Mouse (Mus musculus): ENCODE results near the gene Acot7. TPM values are rescaled to one million over a fixed set of nuclear protein-coding genes. Genes with fewer than 3 reads are reported as not detected.

The Acot7 gene
- polyA plus RNA-seq, 1 experiment, result 118 TPM

- TF ChIP-seq CTCF (IDR thresholded peaks at IDR 0.05; ENCODE audit: insufficient read depth, low read length) (no peak), POLR2A (IDR thresholded peaks at IDR 0.05; ENCODE audit: borderline replicate concordance, extremely low read depth, low read depth, low read length) (no peak)
- WGBS, result 94% methylated on average over 8 of the region's 8 CpGs
- DNase-seq, result no peak
- Histone ChIP-seq H3K4me3 (replicated peaks; ENCODE audit: extremely low read depth, low read depth, low read length) (no peak overlapping the region), H3K4me1 (ENCODE audit: control insufficient read depth, insufficient read depth, low read length) (no peaks in the 10 kb centered on the region)
These were observed 66.0 kb downstream of the Acot7 start for GRCm38 (mm10) chr4:152243969-152244368.

GRCm38 (mm10) chr4:152244545-152245522 is 66.9 kb downstream of the Acot7 start:
- 86% methylated on average over 11 of the region's 11 CpGs for WGBS
- Histone ChIP-seq H3K4me1 (ENCODE audit: control insufficient read depth, insufficient read depth, low read length) (no peaks in the 10 kb centered on the region), H3K4me3 (replicated peaks; ENCODE audit: extremely low read depth, low read depth, low read length) (no peak overlapping the region)
- TF ChIP-seq POLR2A (IDR thresholded peaks at IDR 0.05; ENCODE audit: borderline replicate concordance, extremely low read depth, low read depth, low read length) (no peak), CTCF (IDR thresholded peaks at IDR 0.05; ENCODE audit: insufficient read depth, low read length) (no peak)
- no peak for DNase-seq

- no peak for DNase-seq
- Histone ChIP-seq H3K4me3 (replicated peaks; ENCODE audit: extremely low read depth, low read depth, low read length) (no peak overlapping the region), H3K4me1 (ENCODE audit: control insufficient read depth, insufficient read depth, low read length) (no peaks in the 10 kb centered on the region)
- 89% methylated on average over 6 of the region's 6 CpGs for WGBS
- no peak for TF ChIP-seq POLR2A (IDR thresholded peaks at IDR 0.05; ENCODE audit: borderline replicate concordance, extremely low read depth, low read depth, low read length)
- TF ChIP-seq CTCF (IDR thresholded peaks at IDR 0.05; ENCODE audit: insufficient read depth, low read length), result no peak
These were observed 68.1 kb downstream of the Acot7 start for GRCm38 (mm10) chr4:152246011-152246410.

- Histone ChIP-seq H3K4me1 (ENCODE audit: control insufficient read depth, insufficient read depth, low read length) (no peaks in the 10 kb centered on the region), H3K4me3 (replicated peaks; ENCODE audit: extremely low read depth, low read depth, low read length) (no peak overlapping the region)
- 60% methylated on average over 3 of the region's 3 CpGs for WGBS
- DNase-seq, result no peak
- TF ChIP-seq CTCF (IDR thresholded peaks at IDR 0.05; ENCODE audit: insufficient read depth, low read length) (no peak), POLR2A (IDR thresholded peaks at IDR 0.05; ENCODE audit: borderline replicate concordance, extremely low read depth, low read depth, low read length) (no peak)
These were observed 69.3 kb downstream of the Acot7 start for GRCm38 (mm10) chr4:152247195-152247594.

- WGBS, result 89% methylated on average over 6 of the region's 6 CpGs
- DNase-seq, result no peak
- no peak for TF ChIP-seq CTCF (IDR thresholded peaks at IDR 0.05; ENCODE audit: insufficient read depth, low read length)
- no peak for TF ChIP-seq POLR2A (IDR thresholded peaks at IDR 0.05; ENCODE audit: borderline replicate concordance, extremely low read depth, low read depth, low read length)
- no peak overlapping the region for H3K4me3 ChIP-seq (replicated peaks; ENCODE audit: extremely low read depth, low read depth, low read length)
- no peaks in the 10 kb centered on the region for H3K4me1 ChIP-seq (ENCODE audit: control insufficient read depth, insufficient read depth, low read length)
These were observed 72.7 kb downstream of the Acot7 start for GRCm38 (mm10) chr4:152250615-152251014.

- TF ChIP-seq POLR2A (IDR thresholded peaks at IDR 0.05; ENCODE audit: borderline replicate concordance, extremely low read depth, low read depth, low read length) (no peak), CTCF (IDR thresholded peaks at IDR 0.05; ENCODE audit: insufficient read depth, low read length) (no peak)
- Histone ChIP-seq H3K4me1 (ENCODE audit: control insufficient read depth, insufficient read depth, low read length) (no peaks in the 10 kb centered on the region), H3K4me3 (replicated peaks; ENCODE audit: extremely low read depth, low read depth, low read length) (no peak overlapping the region)
- no peak for DNase-seq
- 74% methylated on average over 9 of the region's 9 CpGs for WGBS
These were observed 75.3 kb downstream of the Acot7 start for GRCm38 (mm10) chr4:152253183-152253759.

- TF ChIP-seq CTCF (IDR thresholded peaks at IDR 0.05; ENCODE audit: insufficient read depth, low read length), result no peak
- no peak for TF ChIP-seq POLR2A (IDR thresholded peaks at IDR 0.05; ENCODE audit: borderline replicate concordance, extremely low read depth, low read depth, low read length)
- DNase-seq, result no peak
- no peaks in the 10 kb centered on the region for H3K4me1 ChIP-seq (ENCODE audit: control insufficient read depth, insufficient read depth, low read length)
- WGBS, result 21% methylated on average over 6 of the region's 6 CpGs
- no peak overlapping the region for H3K4me3 ChIP-seq (replicated peaks; ENCODE audit: extremely low read depth, low read depth, low read length)
These were observed 79.1 kb downstream of the Acot7 start for GRCm38 (mm10) chr4:152257070-152257469.

- peaks cover 4% of the 10 kb centered on the region; the same call in 1 of the 2 replicates for H3K4me1 ChIP-seq (ENCODE audit: control insufficient read depth, insufficient read depth, low read length)
- 89% methylated on average over 8 of the region's 8 CpGs for WGBS
- H3K4me3 ChIP-seq (replicated peaks; ENCODE audit: extremely low read depth, low read depth, low read length), result no peak overlapping the region
- DNase-seq, result no peak
- no peak for TF ChIP-seq POLR2A (IDR thresholded peaks at IDR 0.05; ENCODE audit: borderline replicate concordance, extremely low read depth, low read depth, low read length)
- TF ChIP-seq CTCF (IDR thresholded peaks at IDR 0.05; ENCODE audit: insufficient read depth, low read length), result no peak
These were observed 82.5 kb downstream of the Acot7 start for GRCm38 (mm10) chr4:152260451-152260850.

- no peak for DNase-seq
- TF ChIP-seq POLR2A (IDR thresholded peaks at IDR 0.05; ENCODE audit: borderline replicate concordance, extremely low read depth, low read depth, low read length) (no peak), CTCF (IDR thresholded peaks at IDR 0.05; ENCODE audit: insufficient read depth, low read length) (no peak)
- H3K4me3 ChIP-seq (replicated peaks; ENCODE audit: extremely low read depth, low read depth, low read length), result no peak overlapping the region
- 56% methylated on average over 9 of the region's 9 CpGs for WGBS
- H3K4me1 ChIP-seq (ENCODE audit: control insufficient read depth, insufficient read depth, low read length), result peaks cover 4% of the 10 kb centered on the region; the same call in 1 of the 2 replicates
These were observed 84.3 kb downstream of the Acot7 start for GRCm38 (mm10) chr4:152262187-152262586.

Data from lung, adult 2 months (tissue).